Mouse (Mus musculus) limb, embryonic 14.5 days (tissue): ENCODE results near the gene Cckar. TPM values are rescaled to one million over a fixed set of nuclear protein-coding genes. Genes with fewer than 3 reads are reported as not detected.

Experiments used
- ATAC-seq: fragments of 200-750 bp; cut with Nextera tagmentation; 2 replicates; pipeline ENCODE4 v1.8.0; 2017; ENCODE audit warnings: low read depth, moderate number of reproducible peaks, moderate TSS enrichment; ENCODE audit not compliant: low FRiP score
- DNase-seq: peaks from one replicate; pipeline ENCODE4 v3.0.0-alpha.2; 2015; ENCODE audit warnings: low spot score
- H3K27ac ChIP-seq: fragments of 300-500 bp; sonication (generic); replicated peaks from 2 replicates; pipeline ENCODE4 v1.5.1; 2014; ENCODE audit warnings: low read depth, mild to moderate bottlenecking, low read length, moderate library complexity, mixed read lengths
- H3K27me3 ChIP-seq: fragments of 300-500 bp; sonication (generic); 2 replicates; pipeline ENCODE4 v1.6.1; 2014; ENCODE audit warnings: low read length, mixed read lengths; ENCODE audit not compliant: control insufficient read depth, insufficient read depth
- H3K36me3 ChIP-seq: fragments of 300-500 bp; sonication (generic); 2 replicates; pipeline ENCODE4 v1.6.1; 2014; ENCODE audit warnings: mild to moderate bottlenecking, low read length, moderate library complexity, mixed read lengths; ENCODE audit not compliant: control insufficient read depth, insufficient read depth
- H3K4me1 ChIP-seq: fragments of 300-500 bp; sonication (generic); 2 replicates; pipeline ENCODE4 v1.6.1; 2014; ENCODE audit warnings: antibody characterized with exemption, low read length, mixed read lengths; ENCODE audit not compliant: control insufficient read depth, insufficient read depth
- H3K4me2 ChIP-seq: fragments of 300-500 bp; sonication (generic); replicated peaks from 2 replicates; pipeline ENCODE4 v1.6.1; 2014; ENCODE audit warnings: low read depth, mild to moderate bottlenecking, low read length, moderate library complexity; ENCODE audit not compliant: severe bottlenecking
- H3K4me3 ChIP-seq: fragments of 300-500 bp; sonication (generic); replicated peaks from 2 replicates; pipeline ENCODE4 v1.5.1; 2014; ENCODE audit warnings: low read length
- H3K9ac ChIP-seq: fragments of 300-500 bp; sonication (generic); 2 replicates; pipeline ENCODE4 v1.6.1; 2014; ENCODE audit warnings: mild to moderate bottlenecking, low read depth, low read length, moderate library complexity; ENCODE audit not compliant: severe bottlenecking
- H3K9me3 ChIP-seq: fragments of 300-500 bp; sonication (generic); 2 replicates; pipeline ENCODE4 v1.6.1; 2016; ENCODE audit warnings: low read length; ENCODE audit not compliant: control insufficient read depth
- POLR2A ChIP-seq: fragments of 200-500 bp; IDR thresholded peaks from 2 replicates; pipeline ENCODE4 v1.8.0; 2012; ENCODE audit warnings: inconsistent platforms, mild to moderate bottlenecking, moderate library complexity, borderline replicate concordance; ENCODE audit not compliant: insufficient read depth, insufficient read length; ENCODE audit errors: extremely low read depth
- whole genome bisulfite sequencing: fragments of 180-500 bp; shearing (Covaris S2); extraction: QIAGEN DNeasy Blood & Tissue Kit; methylation state at CpG from one replicate; pipeline ENCODE4 v1.1.7; 2014; 5-methylcytosine and 5-hydroxymethylcytosine counted together
- polyA plus RNA-seq, 2 experiments: library from polyadenylated mRNA; depleted of rRNA in 1 of 2; stranded (reverse) in 1 of 2; unstranded in 1 of 2; fragments of >200 nt; fragmentation: Nextera tagmentation in 1 of 2; extraction: Ambion mirVana in 1 of 2; gene quantifications; 2 replicates each; pipeline versions ENCODE4 v1.2.1 to v1.2.3; 2012 to 2014

Cckar gene
- polyA plus RNA-seq, 2 experiments, result 0.18 to 0.20 TPM

DNA sequence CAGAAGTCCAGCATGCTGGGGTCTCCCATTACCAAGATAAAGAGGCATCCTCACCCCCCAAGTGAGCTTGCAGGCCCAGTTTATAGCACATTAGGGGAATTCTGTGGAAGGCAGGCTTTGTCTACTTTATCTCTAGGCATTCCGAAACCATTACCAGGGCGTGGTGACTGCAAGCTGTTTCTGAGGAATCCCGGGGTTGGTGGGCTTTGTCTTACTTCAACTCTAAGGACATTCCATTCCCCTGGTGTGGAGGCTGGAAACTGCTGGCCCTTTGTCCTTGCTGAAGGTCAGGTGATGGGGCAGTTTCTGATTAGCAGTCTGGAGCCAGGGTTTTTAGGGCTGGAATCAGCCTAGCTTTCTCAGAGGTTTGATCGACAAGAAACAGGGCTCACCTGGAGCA is 36.0 kb downstream of the Cckar start:
- Histone ChIP-seq H3K4me3 (no peak overlapping the region), H3K27me3 (no peaks in the 10 kb centered on the region), H3K9ac (no peak overlapping the region), H3K36me3 (no peaks in the 10 kb centered on the region), H3K4me2 (no peak overlapping the region), H3K4me1 (no peaks in the 10 kb centered on the region), H3K27ac (no peak overlapping the region), H3K9me3 (no peaks in the 10 kb centered on the region)
- 65% methylated on average over 4 of the region's 4 CpGs for WGBS
- ATAC-seq (no peak), DNase-seq (no peak)
- no peak for TF ChIP-seq POLR2A

DNA sequence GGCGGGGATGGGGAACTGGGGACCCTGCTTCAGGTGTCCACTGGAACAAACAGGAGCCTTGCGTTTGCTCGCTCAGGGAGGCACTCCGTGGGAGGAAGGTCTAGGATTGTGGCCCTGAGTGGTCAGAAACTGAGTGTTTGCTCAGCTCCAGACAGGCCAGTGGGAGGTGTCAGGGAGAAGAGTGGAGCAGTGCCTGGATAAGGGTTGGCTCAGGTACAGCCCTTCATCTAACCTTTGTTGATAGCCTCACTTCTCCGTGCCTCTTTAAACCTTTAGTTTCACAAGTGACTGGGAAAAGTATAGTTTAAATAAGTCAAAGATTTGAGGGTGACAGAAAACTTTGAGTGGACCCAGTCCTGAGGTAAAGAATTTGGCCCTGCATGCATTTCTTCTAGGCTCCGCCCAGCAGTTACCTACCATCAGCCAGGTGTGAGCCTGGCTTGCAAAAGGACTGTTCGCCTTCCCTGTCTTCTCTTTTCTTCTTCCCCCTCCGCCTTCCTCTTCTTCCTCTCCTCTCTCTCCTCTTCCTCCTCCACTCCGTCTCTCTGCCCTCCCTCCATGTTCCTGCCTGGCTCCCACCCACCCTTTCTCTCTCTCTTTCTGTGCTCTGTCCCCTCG is 37.1 kb downstream of the Cckar start:
- Histone ChIP-seq H3K4me1 (no peaks in the 10 kb centered on the region), H3K9ac (no peak overlapping the region), H3K36me3 (no peaks in the 10 kb centered on the region), H3K9me3 (no peaks in the 10 kb centered on the region), H3K27me3 (no peaks in the 10 kb centered on the region), H3K4me2 (no peak overlapping the region), H3K4me3 (no peak overlapping the region), H3K27ac (no peak overlapping the region)
- WGBS, result 81% methylated on average over 10 of the region's 10 CpGs
- TF ChIP-seq POLR2A, result no peak
- ATAC-seq (no peak), DNase-seq (no peak)

DNA sequence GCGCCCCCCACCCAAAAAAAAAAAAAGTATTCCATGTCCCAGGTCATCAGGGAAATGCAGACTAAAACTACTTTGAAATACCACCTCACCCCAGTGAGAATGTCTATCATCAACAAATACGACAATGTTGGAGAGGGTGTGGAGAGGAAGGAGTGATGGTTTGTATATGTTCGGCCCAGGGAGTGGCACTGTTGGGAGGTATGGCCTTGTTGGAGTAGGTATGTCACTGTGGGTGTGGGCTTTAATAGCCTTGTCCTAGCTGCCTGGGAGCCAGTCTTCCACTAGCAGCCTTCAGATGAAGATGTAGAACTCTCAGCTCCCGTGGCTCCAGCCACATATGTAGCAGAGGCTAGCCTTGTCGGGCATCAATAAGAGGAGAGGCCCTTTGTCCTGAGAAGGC is 39.5 kb downstream of the Cckar start:
- Histone ChIP-seq H3K27me3 (no peaks in the 10 kb centered on the region), H3K27ac (no peak overlapping the region), H3K4me2 (no peak overlapping the region), H3K4me1 (no peaks in the 10 kb centered on the region), H3K4me3 (no peak overlapping the region), H3K36me3 (no peaks in the 10 kb centered on the region), H3K9ac (no peak overlapping the region), H3K9me3 (no peaks in the 10 kb centered on the region)
- no peak for TF ChIP-seq POLR2A
- DNase-seq (no peak), ATAC-seq (no peak)
- WGBS, result 90% methylated on average over 5 of the region's 5 CpGs

DNA sequence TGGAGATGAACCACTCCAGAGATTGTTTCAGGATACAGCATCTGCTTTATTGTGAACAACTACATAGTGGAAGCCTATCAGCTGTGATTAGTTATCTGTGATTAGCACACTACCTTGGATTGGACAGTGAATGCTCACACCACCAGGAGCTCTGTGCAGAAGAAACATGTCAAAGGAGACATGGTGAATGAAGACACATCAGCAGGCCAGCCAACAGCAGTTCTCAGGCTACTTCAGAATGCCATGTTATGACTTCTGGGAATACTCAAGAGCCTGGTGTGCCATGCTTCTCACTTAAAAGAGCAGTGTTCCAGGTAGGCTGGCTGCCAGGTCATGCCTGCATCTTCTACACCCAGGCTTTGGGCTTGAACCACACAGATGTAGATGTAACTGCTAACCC is 43.8 kb downstream of the Cckar start:
- no peaks in the 10 kb centered on the region for H3K9me3 ChIP-seq
- no peak for DNase-seq
- no peak overlapping the region for H3K4me2 ChIP-seq
- no peaks in the 10 kb centered on the region for H3K27me3 ChIP-seq
- no peak for ATAC-seq
- no peaks in the 10 kb centered on the region for H3K4me1 ChIP-seq
- H3K36me3 ChIP-seq, result no peaks in the 10 kb centered on the region
- H3K27ac ChIP-seq, result no peak overlapping the region
- TF ChIP-seq POLR2A, result no peak
- H3K4me3 ChIP-seq, result no peak overlapping the region
- no peak overlapping the region for H3K9ac ChIP-seq

DNA sequence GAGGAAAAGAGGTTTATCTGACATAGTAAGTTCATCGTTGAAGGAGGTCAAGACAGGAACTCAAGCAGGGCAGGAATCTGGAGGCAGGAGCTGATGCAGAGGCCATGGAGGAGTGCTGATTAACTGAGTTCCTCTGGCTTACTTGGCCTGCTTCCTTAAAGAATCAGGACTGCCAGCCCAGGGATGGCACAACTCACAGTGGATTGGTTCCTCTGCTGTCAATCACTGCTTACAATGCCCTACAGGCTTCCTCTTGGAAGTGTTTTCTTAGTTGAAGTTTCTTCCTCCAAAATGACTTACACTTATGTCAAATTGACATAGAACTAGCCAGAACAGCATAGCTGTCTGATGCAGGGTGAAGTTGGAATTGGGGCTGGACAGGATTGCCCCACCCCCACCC is 45.1 kb downstream of the Cckar start:
- no peak for ATAC-seq
- no peak for TF ChIP-seq POLR2A
- no peak overlapping the region for H3K4me3 ChIP-seq
- 30% methylated on average over 1 of the region's 1 CpGs for WGBS
- H3K36me3 ChIP-seq, result no peaks in the 10 kb centered on the region; the same call in 1 of the 2 replicates
- no peak overlapping the region for H3K9ac ChIP-seq
- H3K27ac ChIP-seq, result no peak overlapping the region
- H3K4me1 ChIP-seq, result no peaks in the 10 kb centered on the region
- no peaks in the 10 kb centered on the region for H3K27me3 ChIP-seq
- DNase-seq, result no peak
- no peaks in the 10 kb centered on the region for H3K9me3 ChIP-seq
- H3K4me2 ChIP-seq, result no peak overlapping the region

DNA sequence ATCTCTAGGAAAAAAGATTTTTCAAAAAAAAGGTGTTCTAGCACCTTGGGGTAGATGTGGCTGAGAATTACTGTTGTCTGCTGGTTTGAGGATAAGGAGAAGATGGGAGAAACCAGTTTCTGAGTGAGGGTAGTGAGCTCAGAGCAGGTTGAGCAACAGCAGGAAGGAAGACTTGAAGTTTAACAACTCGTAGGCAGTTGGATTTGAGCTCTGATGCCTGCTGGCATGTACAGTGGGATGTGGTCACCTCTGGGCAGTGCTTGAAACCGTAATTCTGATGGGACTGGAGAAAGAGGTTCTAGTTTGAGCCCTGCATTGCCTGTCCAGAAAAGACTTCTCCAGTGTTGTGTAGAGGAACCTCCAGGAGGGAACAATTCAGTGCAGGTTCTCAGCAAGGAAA is 46.0 kb downstream of the Cckar start:
- ATAC-seq, result no peak
- WGBS, result 86% methylated on average over 2 of the region's 2 CpGs

More for the DNA sequence above, 46.0 kb downstream of the Cckar start:
- no peaks in the 10 kb centered on the region for H3K9me3 ChIP-seq
- H3K27me3 ChIP-seq, result no peaks in the 10 kb centered on the region
- H3K4me2 ChIP-seq, result no peak overlapping the region
- no peaks in the 10 kb centered on the region for H3K4me1 ChIP-seq
- no peak overlapping the region for H3K9ac ChIP-seq
- no peak overlapping the region for H3K4me3 ChIP-seq
- H3K27ac ChIP-seq, result no peak overlapping the region
- TF ChIP-seq POLR2A, result no peak
- no peak for DNase-seq
- H3K36me3 ChIP-seq, result no peaks in the 10 kb centered on the region; the same call in 1 of the 2 replicates
